Mouse (Mus musculus) forebrain, embryonic 15.5 days (tissue): ENCODE data around the gene Olfr986. TPM values are rescaled to one million over a fixed set of nuclear protein-coding genes. Genes with fewer than 3 reads are reported as not detected.

Experiments used
- polyA plus RNA-seq: library from polyadenylated mRNA; unstranded; fragments of >200 nt; fragmentation: Nextera tagmentation; extraction: Ambion mirVana; gene quantifications from 2 replicates; pipeline ENCODE4 v1.2.1, GENCODE M21; 2015

The Olfr986 gene
- polyA plus RNA-seq, 1 experiment from 2014 or later, result not detected

Other genes with a start within 250 kb of the Olfr986 start
- not detected in 2 replicates for gene Olfr974, start 243.4 kb upstream of the Olfr986 start, polyA plus RNA-seq
- not detected in 2 replicates for gene Olfr975, start 228.9 kb upstream of the Olfr986 start, polyA plus RNA-seq
- gene Olfr976, start 219.8 kb upstream of the Olfr986 start, polyA plus RNA-seq, result not detected in 2 replicates
- not detected in 2 replicates for gene Olfr978, start 188.8 kb upstream of the Olfr986 start, polyA plus RNA-seq
- not detected in 2 replicates for gene Olfr979, start 177.5 kb upstream of the Olfr986 start, polyA plus RNA-seq
- gene Olfr980, start 171.3 kb upstream of the Olfr986 start, polyA plus RNA-seq, result not detected in 2 replicates
- gene Olfr981, start 159.5 kb upstream of the Olfr986 start, polyA plus RNA-seq, result not detected in 2 replicates
- gene Olfr982, start 107.1 kb upstream of the Olfr986 start, polyA plus RNA-seq, result not detected in 2 replicates
- gene Olfr983, start 87.3 kb upstream of the Olfr986 start, polyA plus RNA-seq, result not detected in 2 replicates
- gene Olfr984, start 66.7 kb upstream of the Olfr986 start, polyA plus RNA-seq, result not detected in 2 replicates
- not detected in 2 replicates for gene Olfr985, start 50.7 kb upstream of the Olfr986 start, polyA plus RNA-seq
- gene Tmem225, start 32.8 kb upstream of the Olfr986 start, polyA plus RNA-seq, result not detected in 2 replicates
- 9.9 and 10.8 TPM in 2 replicates for gene Zfp202, start 11.4 kb downstream of the Olfr986 start, polyA plus RNA-seq
- gene Scn3b, start 88.3 kb downstream of the Olfr986 start, polyA plus RNA-seq, result 89.7 and 90.5 TPM in 2 replicates